Mouse (Mus musculus): ENCODE measurements around the gene Olfr411. TPM values are rescaled to one million over a fixed set of nuclear protein-coding genes. Genes with fewer than 3 reads are reported as not detected.

Olfr411 gene
- not detected for polyA plus RNA-seq (2017; shearing (Covaris generic))

GRCm38 (mm10) chr11:74352550-74352949, at the start of gene Olfr411:
Gene Olfr411, minus strand, starts transcription at chr11:74352650.

GRCm38 (mm10) chr11:74361769-74362168, 9.3 kb upstream of the Olfr411 start, which contains the start of gene Olfr412:
Gene Olfr412, plus strand, starts transcription at chr11:74362069.

GRCm38 (mm10) chr11:74337931-74338330, 14.5 kb downstream of the Olfr411 start, which contains the start of gene Olfr410:
Gene Olfr410, minus strand, starts transcription at chr11:74338031.

Other genes with a start within 250 kb of the Olfr411 start
- not detected for gene Olfr401, start 238.9 kb downstream of the Olfr411 start, polyA plus RNA-seq (2017; shearing (Covaris generic))
- gene Olfr402, start 199.1 kb downstream of the Olfr411 start, polyA plus RNA-seq (2017; shearing (Covaris generic)) = not detected
- not detected for gene Olfr403, start 166.4 kb downstream of the Olfr411 start, polyA plus RNA-seq (2017; shearing (Covaris generic))
- gene Olfr43, start 141.3 kb downstream of the Olfr411 start, polyA plus RNA-seq (2017; shearing (Covaris generic)) = not detected
- not detected for gene Olfr406, start 92.8 kb downstream of the Olfr411 start, polyA plus RNA-seq (2017; shearing (Covaris generic))
- gene Olfr59, start 68.9 kb downstream of the Olfr411 start, polyA plus RNA-seq (2017; shearing (Covaris generic)) = not detected
- gene Olfr410, start 14.6 kb downstream of the Olfr411 start, polyA plus RNA-seq (2017; shearing (Covaris generic)) = not detected
- not detected for gene Olfr412, start 9.4 kb upstream of the Olfr411 start, polyA plus RNA-seq (2017; shearing (Covaris generic))